Mouse (Mus musculus) kidney, adult 11 months (tissue): ENCODE results near the gene Pnkd.
"Not testable (repeated sequence)": the region's sequence is repeated elsewhere in the genome, so short reads cannot be mapped to it uniquely, and the experiment has no call there.

Source experiments
- DNase-seq: peaks from one replicate; pipeline ENCODE4 v3.0.0; 2022

Pnkd gene

DNA sequence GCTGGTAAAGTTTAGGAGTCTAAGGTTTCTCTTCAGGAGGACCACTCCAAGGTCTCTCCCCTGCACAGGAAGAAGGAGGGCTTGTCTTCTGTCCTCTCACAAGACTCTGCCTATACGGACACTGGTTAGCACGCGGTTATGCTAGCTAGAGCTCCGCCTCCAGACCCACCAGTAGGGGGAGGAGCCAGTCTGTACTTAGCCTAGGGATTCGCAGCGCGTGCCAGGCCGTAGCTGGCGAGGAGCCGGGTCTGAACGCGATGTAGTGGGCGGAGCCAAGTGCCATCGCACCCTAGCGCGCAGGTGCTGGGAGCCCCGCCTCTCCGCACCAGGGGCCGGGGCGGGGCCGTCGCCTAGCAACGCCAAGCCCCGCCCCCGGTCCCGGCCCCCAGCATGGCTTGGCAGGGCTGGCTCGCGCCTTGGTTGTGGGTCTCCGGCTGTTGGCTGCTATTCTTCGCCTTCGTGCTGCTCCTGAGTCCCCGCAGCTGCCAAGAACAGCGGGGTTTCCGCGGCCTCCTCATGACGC is 47.6 kb downstream of the Pnkd start:
- DNase-seq, result peak; percentile 98

DNA sequence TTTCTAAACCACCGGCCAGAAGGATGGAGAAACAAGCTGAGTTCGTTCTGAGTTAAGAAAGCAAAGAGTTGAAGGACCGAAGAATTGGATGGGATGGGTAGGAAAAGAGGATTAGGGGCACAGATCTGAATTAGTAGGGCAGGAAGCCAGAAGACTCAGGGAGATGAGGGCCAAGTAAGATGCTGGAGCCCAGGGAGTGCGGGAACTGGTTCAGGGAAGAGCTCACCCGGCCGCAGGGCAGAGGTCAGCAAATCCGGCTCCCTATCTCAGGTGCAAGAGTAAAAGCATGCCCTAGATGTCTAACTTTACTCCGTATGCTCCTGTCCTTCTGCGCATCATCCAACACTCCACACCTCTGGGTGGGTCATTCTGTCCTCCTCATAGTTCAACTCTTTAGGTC is 48.2 kb downstream of the Pnkd start:
- no peak for DNase-seq

DNA sequence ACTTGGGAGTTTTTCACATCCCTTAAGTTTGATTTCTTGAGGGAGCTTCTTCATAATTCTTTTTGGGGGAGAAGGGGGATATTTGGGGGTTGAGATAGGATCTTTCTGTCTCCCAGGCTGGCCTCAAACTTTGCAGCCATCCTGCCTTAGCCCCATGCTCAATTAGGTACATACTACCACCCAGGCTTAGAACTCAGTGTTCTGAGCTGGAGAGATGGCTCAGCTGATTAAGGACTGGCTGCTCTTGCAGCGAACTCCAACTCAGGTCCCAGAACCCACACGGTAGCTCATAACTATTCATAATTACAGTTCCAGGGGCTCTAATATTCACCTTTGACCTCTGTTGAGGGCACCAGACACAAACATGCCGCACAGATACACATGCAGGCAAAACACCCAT is 49.9 kb downstream of the Pnkd start:
- no peak for DNase-seq

DNA sequence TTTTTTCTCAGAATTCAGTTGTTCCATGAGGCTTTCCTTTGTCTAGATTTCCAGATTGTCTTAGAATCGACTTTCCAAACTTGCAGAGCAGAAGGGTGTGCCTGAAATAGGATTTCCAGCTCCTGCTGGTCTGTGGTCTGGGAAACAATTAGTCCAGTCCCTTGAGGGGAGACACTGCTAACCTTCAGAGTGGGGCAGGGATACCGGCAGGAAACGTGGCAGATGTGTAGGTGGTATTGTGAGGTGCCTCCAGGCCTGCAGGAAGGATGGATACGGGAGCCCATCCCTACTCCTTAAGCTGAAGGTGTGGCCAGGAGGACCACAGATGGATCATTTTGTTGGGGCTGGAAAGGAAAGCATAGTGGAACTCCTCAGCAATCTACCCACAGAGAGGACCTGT is 50.3 kb downstream of the Pnkd start:
- DNase-seq, result no peak

DNA sequence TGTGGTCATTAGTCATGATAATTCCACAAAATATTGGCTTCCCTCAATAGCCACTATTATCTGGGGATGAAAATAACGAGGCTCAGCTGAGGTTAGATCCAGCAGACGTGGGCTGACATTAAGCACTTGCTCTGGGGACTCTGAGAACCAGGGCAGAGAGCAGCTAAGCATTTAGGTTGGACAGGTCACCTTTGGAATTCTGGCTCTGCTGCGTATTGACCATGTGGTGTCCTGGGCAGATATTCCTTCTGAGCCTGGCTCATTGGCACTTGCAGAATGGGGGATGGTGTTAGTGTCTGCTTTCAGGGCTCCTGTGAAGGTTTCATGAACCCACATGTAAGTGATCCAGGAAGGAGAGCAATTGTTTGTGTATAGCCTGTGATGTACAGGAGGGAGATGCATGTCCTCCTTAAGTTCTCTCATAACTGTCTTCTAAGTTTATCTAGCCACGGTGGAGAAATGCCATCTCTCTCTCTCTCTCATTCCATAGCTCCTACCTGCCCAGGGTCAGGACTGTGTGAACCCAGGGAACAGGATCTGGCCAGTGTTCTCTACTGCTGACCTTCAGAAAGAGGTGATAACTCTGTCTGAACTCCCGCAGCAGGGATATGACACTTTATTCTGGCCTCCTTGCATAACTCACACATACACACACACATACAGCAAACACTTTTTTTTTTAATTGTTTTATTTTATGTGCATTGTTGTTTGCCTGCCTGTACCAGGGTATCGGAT is 50.9 kb downstream of the Pnkd start:
- peak; percentile 42 for DNase-seq

DNA sequence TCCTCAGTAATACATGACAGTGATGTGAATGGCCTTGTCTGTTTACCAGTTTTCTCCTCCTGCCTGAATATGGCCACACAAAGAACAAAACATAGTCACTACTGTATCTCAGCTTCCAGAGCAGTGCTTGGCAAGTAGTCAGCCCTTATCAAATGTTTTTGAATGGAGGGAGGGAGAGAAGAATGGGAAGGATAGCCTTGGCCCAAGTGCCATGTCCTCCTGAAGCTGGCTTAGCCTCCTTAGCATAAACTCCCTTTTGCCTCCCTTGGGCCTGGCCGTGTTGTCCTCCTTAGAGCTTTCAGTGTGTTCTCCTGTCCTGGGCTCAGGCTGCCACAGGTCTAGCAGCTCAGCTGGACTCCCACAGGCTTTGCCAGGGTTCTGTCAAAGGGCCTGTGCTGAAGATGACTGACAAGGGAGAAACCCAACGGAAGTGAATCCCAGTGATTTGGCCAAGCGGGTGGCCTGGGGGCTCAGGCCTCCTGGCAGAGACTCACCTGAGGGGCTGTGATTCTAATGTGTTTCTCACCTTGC is 52.6 kb downstream of the Pnkd start:
- DNase-seq, result no peak

DNA sequence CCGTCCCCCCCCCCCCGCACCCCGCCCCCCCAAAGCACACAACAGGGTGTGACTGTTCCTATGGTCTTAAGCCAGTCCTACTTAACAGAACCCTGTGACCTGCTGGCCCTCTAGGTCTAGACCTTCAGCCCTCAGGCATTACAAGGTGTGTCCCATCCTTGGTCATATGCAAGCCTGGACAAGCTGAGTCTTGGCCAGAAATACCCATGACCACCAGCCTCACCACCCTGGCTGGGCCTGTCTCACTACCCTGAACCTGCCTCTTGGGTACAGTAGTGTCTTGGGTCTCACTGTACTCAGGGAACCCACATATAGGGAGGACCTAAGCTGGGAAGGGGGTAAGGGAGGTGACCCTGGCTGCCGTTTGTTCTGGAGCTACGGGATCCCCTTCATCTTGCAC is 53.3 kb downstream of the Pnkd start:
- no peak for DNase-seq

DNA sequence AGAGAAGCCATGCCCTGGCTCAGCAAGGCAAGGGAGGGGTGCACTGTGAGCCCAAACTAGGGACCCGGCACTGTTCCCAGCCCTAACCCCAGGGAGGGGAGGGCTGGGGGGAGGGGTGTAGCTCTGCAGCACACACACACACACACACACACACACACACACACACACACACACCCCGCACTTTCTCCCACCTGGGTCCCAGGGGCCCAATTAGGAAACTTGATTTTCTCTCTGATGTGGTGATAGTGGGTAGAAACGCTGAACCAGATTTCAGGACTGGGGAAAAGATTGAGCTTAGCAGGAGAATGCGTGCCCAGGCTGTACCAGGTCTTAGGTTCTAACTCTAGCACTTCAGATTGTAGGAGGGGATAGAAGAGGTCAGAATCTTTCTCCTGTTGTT is 53.9 kb downstream of the Pnkd start:
- DNase-seq, result no peak

DNA sequence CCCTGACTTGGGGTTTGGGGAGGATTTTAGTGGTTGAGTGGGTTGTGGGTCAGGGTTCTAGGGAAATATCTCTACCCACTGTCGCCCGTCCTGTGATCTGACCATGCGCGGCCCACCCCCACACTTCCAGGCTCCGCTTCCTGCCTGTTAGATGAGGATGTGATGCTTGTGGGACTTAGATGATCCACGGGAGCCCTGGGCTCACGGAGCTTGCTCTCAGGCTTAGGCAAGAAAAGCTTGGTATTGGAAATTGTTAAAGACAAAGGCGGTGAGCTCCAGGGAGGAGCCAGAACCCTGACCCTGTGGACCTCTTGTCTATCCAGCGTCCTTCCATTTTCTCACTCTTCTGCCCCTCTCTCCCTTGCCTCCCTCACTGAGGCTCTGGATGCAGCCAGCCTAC is 55.2 kb downstream of the Pnkd start:
- no peak for DNase-seq

DNA sequence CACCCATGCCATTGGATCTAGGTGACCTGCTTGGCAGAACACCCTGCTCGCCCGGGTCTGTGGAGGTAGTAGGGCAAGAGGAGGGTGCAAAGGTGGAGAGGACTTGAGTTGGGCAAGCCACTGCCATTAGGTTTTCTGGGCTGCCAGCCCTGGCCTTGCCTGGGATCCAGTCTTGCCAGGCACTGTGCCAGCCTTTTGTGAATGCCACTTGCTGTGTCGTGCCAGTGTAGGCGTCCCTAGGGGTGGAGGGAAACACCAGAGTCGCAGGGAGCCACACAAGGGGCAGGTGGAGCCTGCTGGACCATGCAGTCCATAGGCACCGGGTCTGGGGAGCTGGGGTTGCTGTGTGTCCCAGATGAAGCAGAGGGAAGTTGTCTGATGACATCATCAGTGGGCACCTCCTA is 55.6 kb downstream of the Pnkd start:
- peak; percentile 87 for DNase-seq

DNA sequence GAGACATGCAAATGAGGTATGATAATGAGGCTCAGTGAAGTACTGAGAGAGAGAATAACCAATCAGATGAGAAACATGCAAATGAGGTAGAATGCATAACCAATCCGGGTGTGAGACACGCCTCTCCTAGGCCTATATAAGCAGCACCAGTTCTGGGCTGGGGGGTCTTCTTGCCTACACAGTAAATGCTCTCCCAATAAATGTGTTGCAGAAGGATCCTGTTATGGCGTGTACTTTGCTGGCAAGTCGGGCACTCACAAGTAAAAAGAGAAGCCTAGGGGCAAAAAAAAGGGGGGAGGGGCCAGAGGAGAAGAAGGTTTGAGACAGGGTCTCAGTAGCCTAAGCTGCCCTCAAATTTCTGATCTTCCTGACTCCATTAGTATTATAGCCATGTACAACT is 56.3 kb downstream of the Pnkd start:
- not testable (repeated sequence) for DNase-seq

DNA sequence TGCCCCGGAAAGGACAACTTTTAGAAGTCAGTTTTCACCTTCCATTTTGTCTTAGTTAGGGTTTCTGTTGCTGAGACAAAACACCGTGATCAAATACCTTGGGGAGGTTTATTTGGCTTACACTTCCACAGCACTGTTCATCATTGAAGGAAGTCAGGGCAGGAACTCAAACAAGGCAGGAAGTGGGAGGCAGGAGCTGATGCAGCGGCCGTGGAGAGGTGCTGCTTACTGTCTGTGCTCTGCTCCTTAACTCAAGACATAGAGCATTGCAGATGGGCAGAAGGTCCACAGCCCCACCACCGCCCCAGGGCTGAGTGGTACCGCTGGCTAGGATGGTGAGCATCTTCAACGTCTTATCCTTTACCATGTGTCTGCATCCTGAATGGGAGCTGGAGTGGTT is 57.2 kb downstream of the Pnkd start:
- DNase-seq, result no peak

DNA sequence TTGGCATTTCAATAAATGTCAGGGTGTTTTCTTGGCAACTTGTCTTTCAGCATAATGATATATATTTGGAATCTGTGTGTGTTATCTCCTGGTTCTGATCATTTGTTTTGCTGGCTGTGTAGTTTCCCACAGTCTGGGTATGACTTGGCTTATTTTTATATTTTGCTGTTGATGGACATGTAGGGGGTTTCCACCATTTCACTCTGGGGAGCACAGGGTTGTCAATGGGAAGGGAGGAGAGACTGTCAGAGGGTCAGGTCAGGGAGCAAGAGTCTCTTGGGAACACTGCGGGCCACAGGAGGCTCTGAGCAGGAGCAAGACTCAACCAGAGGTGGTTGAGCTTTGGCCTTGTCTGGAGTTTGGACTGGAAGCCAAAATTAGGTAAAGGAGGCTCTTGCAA is 57.6 kb downstream of the Pnkd start:
- DNase-seq, result no peak

DNA sequence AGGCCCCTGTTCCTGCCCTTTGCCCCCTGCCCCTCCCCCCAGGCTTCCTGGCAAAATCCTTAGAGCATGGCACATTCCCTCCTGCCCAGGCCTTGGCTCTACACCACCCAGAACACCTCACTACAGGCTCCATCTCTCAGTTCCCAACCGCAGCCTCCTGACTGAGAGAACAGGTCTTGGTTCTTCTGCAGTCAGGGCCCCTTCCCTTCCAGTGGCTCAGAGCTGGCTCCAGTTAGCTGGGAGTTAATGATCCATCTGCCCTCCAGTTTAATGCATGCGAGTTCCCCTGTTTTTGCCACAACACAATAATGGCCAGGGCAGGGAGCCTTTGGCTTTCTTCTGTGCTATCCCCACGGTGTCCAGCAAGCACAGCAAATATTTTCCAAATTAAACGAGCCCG is 58.4 kb downstream of the Pnkd start:
- DNase-seq, result peak; percentile 74

DNA sequence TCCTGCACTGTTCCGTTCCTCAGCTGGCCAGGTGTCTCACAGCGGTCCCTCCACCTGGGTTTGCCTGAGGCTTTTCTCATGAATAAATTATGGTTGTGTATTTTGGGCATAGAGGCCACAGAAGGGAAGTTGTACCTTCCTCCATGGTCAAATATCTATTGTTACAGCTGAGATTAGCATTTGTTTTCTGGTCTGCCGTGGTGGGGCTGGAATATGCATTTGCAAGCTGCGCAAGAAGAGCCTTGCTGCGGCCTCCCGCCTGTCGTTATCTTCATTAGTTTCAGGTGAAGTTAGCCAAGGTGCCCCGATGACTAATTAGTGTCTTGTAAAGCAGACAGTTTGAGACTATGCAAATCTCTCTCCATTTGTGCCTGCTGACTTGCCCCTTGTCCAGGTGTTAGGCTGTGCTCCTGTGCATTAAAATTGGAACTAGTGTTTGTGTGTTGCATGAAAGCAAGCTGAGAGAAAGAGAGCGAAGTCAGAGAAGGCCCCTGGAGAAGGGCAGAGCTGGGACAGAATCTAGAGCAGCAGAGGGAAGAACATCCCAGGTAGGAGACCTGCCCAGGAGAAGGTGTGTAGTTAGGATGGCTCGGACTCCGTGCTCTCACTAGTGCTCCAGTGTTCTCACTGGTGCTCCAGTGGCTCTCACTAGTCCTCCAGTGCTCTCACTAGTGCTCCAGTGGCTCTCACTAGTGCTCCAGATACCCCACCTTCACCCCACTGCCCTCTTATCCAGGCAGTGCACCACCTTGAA is 59.6 kb downstream of the Pnkd start:
- no peak for DNase-seq

DNA sequence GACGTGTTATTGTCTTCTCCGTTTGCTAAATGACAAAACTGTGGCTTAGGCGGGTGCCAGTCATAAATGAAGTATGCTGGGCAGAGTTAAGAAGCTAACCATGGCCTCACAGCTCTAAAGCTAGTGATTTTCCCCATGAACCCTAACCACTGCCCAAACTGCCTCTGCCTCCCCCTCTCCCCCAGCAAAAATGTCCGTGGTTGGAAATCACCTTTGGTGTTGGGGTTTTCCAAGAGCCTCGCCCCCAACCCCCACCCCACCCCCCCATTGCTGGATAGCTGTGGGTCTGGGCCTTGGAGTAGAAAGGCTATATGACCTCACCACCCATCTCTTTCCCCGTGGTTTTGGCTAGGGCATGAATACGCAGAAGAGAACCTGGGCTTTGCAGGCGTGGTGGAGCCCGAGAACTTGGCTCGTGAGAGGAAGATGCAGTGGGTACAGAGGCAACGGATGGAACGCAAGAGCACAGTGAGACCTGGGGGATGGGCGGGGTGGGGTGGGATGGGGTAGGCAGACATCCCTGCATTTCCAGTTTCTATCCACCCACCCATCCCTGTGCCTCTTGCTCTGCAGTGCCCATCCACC is 66.5 kb downstream of the Pnkd start:
- DNase-seq, result no peak

DNA sequence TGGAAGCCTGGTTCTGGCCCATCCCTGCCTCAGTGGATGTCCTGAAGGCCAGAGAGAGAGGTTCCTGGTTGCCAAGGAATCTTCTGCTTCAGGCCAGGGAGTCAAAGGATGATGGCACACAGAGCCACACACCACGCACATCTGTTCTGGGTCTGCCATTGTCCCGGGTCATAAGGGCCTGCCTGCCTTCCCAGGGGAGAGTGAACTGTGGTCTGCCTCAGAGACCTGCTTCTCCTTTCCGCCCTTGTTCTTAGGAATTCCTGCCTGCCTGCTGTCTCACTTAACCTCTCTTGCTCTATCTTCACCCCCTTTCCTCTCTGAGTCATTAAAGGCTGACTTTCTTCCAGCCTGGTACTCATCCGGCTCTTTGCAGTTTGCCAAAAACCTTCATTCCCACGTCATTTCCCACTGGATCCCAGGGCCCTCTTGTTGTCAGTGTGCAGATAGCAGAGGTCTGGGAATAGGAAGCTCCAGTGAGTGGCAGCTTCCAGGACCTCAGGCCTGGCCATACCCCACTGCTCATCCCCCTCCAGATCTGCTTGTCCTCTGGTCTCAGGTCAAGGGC is 67.9 kb downstream of the Pnkd start:
- DNase-seq, result no peak

DNA sequence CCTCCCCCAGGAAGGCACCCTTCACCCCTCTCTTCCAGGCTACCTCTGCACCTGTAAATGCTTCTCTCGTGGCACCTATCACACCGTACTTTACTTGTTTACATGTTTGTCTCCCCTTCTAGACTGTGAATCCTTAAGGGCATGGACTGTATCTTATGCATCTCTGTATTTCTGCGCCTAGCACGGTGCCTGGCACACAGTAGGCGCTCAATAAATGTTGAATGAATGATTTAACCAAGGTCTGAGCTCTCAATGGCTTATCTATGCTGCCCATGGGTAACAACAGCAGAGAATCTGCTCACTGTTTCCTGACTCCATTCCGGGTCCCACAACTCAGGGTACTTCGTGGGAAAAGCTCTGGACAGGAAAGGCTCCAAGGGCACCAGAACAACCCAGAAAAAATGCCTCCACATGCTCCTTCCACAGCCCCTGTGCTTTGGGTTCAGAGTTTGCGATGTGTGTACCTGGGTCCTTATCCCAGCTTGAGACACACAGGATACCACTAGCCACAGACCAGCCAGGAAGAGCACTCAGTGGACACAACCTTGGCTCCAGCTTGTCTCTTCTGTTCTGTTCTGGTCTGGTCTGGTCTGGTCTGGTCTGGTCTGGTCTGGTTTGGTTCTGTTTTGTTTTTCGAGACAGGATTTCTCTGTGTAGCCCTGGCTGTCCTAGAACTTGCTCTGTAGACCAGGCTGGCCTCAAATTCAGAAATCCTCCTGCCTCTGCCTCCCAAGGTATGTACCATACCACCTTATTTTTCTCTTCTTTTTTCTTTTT is 68.9 kb downstream of the Pnkd start:
- DNase-seq, result no peak

DNA sequence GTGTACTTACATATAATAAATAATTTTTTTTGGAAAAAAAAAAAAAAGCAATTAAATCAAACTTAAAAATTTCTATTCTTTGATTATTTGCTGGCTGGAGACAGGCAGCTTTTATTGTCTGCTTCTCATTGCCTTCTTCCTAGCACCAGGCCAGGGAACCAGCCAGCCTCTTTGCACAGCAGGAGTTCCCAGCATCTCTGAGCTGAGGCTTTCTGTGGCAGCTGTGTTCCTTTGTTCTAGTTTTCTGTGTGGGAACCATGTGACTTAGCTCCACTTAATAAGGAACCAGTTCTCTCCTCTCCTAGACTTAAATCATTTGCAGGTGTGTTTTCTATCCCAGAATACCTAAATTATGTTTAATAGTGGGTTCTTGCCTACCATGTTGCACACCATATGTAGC is 72.8 kb downstream of the Pnkd start:
- no peak for DNase-seq

DNA sequence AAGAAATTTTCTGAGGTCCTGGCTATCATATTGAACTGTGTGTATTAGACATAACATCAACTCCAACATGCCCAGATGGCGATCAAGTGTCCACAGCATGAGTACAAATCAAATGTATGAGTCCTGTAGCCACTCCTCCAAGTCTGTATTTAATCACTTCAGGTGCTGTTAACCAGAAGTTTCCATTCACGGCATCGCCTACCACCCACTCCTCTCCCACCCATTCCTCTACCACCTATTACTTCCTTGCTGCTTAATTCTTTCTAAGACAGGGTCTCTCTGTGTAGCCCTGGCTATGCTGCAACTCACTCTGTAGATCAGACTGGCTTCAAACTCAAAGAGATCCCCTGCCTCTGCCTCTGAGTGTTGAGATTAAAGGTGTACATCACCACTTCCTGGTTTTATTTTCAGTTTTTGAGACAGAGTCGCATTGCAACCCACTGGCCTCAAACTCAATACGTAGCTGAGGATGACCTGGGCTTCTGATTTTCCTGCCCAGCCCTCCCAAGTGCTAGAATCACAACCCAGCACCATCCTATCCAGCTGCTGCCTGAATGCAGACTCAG is 75.3 kb downstream of the Pnkd start:
- no peak for DNase-seq

DNA sequence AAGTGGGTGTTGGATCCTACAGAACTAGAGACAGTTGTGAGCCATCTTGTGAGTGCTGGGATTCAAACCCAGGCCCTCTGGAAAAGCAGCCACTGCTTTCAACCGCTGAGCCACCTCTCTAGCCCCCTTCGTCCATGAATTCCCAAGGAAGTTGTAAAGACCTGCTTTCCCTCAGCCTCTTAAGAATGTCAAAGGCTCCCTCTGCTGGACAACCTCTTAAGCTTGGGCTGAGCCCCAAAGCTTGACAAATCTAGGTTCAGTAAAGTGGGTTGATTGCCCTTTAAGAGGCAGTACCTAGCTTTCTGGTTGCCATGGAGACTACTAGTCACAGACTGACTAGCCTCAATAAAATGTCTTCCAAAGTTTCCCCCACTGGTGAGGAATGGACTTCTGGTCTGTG is 77.1 kb downstream of the Pnkd start, which contains the start of gene Catip:
TSS of gene Catip (plus strand) at position 297 of the 400 bp plus-strand sequence.
- DNase-seq, result peak; percentile 80
